Mouse (Mus musculus) urinary bladder, postnatal 4 days (tissue): ENCODE results near the gene Soga1.

Source experiments
- DNase-seq, 2 experiments: peaks; one replicate each; pipeline ENCODE4 v3.0.0; 2021 to 2022; ENCODE audit warnings: low spot score in 2 of 2

Soga1 gene

GRCm38 (mm10) chr2:157079701-157080180 lies 687 bp upstream of the Soga1 start:
- DNase-seq = no peak

- no peak for DNase-seq
Observed at GRCm38 (mm10) chr2:157078059-157078792, 828 bp downstream of the Soga1 start.

- DNase-seq = peak; percentile 81 to 83
Observed at GRCm38 (mm10) chr2:157077641-157078058, 1.4 kb downstream of the Soga1 start.

GRCm38 (mm10) chr2:157077160-157077559 lies 1.9 kb downstream of the Soga1 start:
- no peak for DNase-seq

- no peak for DNase-seq
Observed at GRCm38 (mm10) chr2:157076585-157076984, 2.5 kb downstream of the Soga1 start.

GRCm38 (mm10) chr2:157075685-157076084 lies 3.4 kb downstream of the Soga1 start:
- no peak for DNase-seq

- DNase-seq = no peak
Observed at GRCm38 (mm10) chr2:157075226-157075625, 3.8 kb downstream of the Soga1 start.

- DNase-seq = no peak
Observed at GRCm38 (mm10) chr2:157074772-157075171, 4.3 kb downstream of the Soga1 start.

GRCm38 (mm10) chr2:157074186-157074724 lies 4.8 kb downstream of the Soga1 start:
- DNase-seq = peak in 1 of 2 experiments; percentile 44

GRCm38 (mm10) chr2:157073378-157074052 lies 5.5 kb downstream of the Soga1 start:
- no peak for DNase-seq

GRCm38 (mm10) chr2:157072316-157072990 lies 6.6 kb downstream of the Soga1 start:
- no peak for DNase-seq

GRCm38 (mm10) chr2:157071556-157071955 lies 7.5 kb downstream of the Soga1 start:
- DNase-seq = peak; percentile 63 to 74

GRCm38 (mm10) chr2:157070365-157070764 lies 8.7 kb downstream of the Soga1 start:
- DNase-seq = peak in 1 of 2 experiments; percentile 37

GRCm38 (mm10) chr2:157069755-157070315 lies 9.2 kb downstream of the Soga1 start:
- no peak for DNase-seq

- no peak for DNase-seq
Observed at GRCm38 (mm10) chr2:157069355-157069735, 9.7 kb downstream of the Soga1 start.

- DNase-seq = no peak
Observed at GRCm38 (mm10) chr2:157068701-157069354, 10.2 kb downstream of the Soga1 start.

- no peak for DNase-seq
Observed at GRCm38 (mm10) chr2:157066731-157067430, 12.2 kb downstream of the Soga1 start.

- DNase-seq = no peak
Observed at GRCm38 (mm10) chr2:157065879-157066226, 13.2 kb downstream of the Soga1 start.

- DNase-seq = peak in 1 of 2 experiments; percentile 58
Observed at GRCm38 (mm10) chr2:157064978-157065878, 13.8 kb downstream of the Soga1 start.

GRCm38 (mm10) chr2:157064136-157064535 lies 14.9 kb downstream of the Soga1 start:
- DNase-seq = no peak
